Mouse (Mus musculus) heart, embryonic 12.5 days (tissue): ENCODE measurements around the gene Eml1. TPM values are rescaled to one million over a fixed set of nuclear protein-coding genes. Genes with fewer than 3 reads are reported as not detected.

Source experiments
- ATAC-seq: fragments of 200-750 bp; cut with Nextera tagmentation; 2 replicates; pipeline ENCODE4 v1.8.0; 2017; ENCODE audit warnings: moderate TSS enrichment, moderate library complexity; ENCODE audit not compliant: insufficient number of reproducible peaks, low FRiP score
- H3K27ac ChIP-seq: fragments of 300-500 bp; sonication (generic); 2 replicates; pipeline ENCODE4 v1.5.1; 2016; ENCODE audit warnings: mild to moderate bottlenecking, moderate library complexity; ENCODE audit not compliant: poor library complexity, severe bottlenecking
- H3K27me3 ChIP-seq: fragments of 300-500 bp; sonication (generic); replicated peaks from 2 replicates; pipeline ENCODE4 v1.6.1; 2016; ENCODE audit warnings: mild to moderate bottlenecking, moderate library complexity
- H3K36me3 ChIP-seq: fragments of 300-500 bp; sonication (generic); 2 replicates; pipeline ENCODE4 v1.6.1; 2016; ENCODE audit warnings: mild to moderate bottlenecking, moderate library complexity
- H3K4me1 ChIP-seq: fragments of 300-500 bp; sonication (generic); replicated peaks from 2 replicates; pipeline ENCODE4 v1.6.1; 2016; ENCODE audit warnings: mild to moderate bottlenecking
- H3K4me2 ChIP-seq: fragments of 300-500 bp; sonication (generic); 2 replicates; pipeline ENCODE4 v1.6.1; 2016; ENCODE audit warnings: mild to moderate bottlenecking, moderate library complexity
- H3K4me3 ChIP-seq: fragments of 300-500 bp; sonication (generic); 2 replicates; pipeline ENCODE4 v1.5.1; 2016; ENCODE audit warnings: mild to moderate bottlenecking
- H3K9ac ChIP-seq: fragments of 300-500 bp; sonication (generic); 2 replicates; pipeline ENCODE4 v1.6.1; 2016; ENCODE audit warnings: mild to moderate bottlenecking, moderate library complexity
- H3K9me3 ChIP-seq: fragments of 300-500 bp; sonication (generic); replicated peaks from 2 replicates; pipeline ENCODE4 v1.6.1; 2016; ENCODE audit warnings: mild to moderate bottlenecking, moderate library complexity
- WGBS: fragments of 180-500 bp; shearing (Covaris S2); methylation state at CpG from one replicate; pipeline ENCODE4 v1.1.7; 2016; 5-methylcytosine and 5-hydroxymethylcytosine counted together
- polyA plus RNA-seq: library from polyadenylated mRNA; unstranded; fragments of >200 nt; fragmentation: Nextera tagmentation; extraction: Ambion mirVana; gene quantifications from 2 replicates; pipeline ENCODE4 v1.2.1, GENCODE M21; 2016

Eml1 gene
- polyA plus RNA-seq, 1 experiment from 2014 or later = 49.5 TPM

- Histone ChIP-seq H3K4me1 (peaks cover 61% of the 10 kb centered on the region), H3K36me3 (no peaks in the 10 kb centered on the region), H3K4me2 (no peak overlapping the region), H3K4me3 (no peak overlapping the region), H3K9ac (no peak overlapping the region), H3K9me3 (no peaks in the 10 kb centered on the region), H3K27ac (peak overlapping the region; percentile 62; the same call in 1 of the 2 replicates), H3K27me3 (no peaks in the 10 kb centered on the region)
- 65% methylated on average over 9 of the region's 9 CpGs for WGBS
- ATAC-seq = no peak
These were observed 2.9 kb downstream of the Eml1 start for GRCm38 (mm10) chr12:108373611-108374010.

GRCm38 (mm10) chr12:108374689-108375088 is 3.9 kb downstream of the Eml1 start:
- no peak for ATAC-seq
- H3K4me2 ChIP-seq = no peak overlapping the region

GRCm38 (mm10) chr12:108378379-108379133 is 7.8 kb downstream of the Eml1 start:
- H3K4me1 ChIP-seq = peaks cover 16% of the 10 kb centered on the region
- H3K36me3 ChIP-seq = no peaks in the 10 kb centered on the region
- H3K4me3 ChIP-seq = no peak overlapping the region
- no peak overlapping the region for H3K4me2 ChIP-seq
- 81% methylated on average over 13 of the region's 13 CpGs for WGBS
- H3K27me3 ChIP-seq = no peaks in the 10 kb centered on the region; the same call in 1 of the 2 replicates
- H3K9ac ChIP-seq = no peak overlapping the region
- ATAC-seq = no peak
- H3K27ac ChIP-seq = no peak overlapping the region
- H3K9me3 ChIP-seq = no peaks in the 10 kb centered on the region

More at GRCm38 (mm10) chr12:108374689-108375088, 3.9 kb downstream of the Eml1 start:
- peaks cover 53% of the 10 kb centered on the region for H3K4me1 ChIP-seq
- H3K9ac ChIP-seq = no peak overlapping the region
- no peak overlapping the region for H3K27ac ChIP-seq
- 80% methylated on average over 8 of the region's 8 CpGs for WGBS
- H3K36me3 ChIP-seq = no peaks in the 10 kb centered on the region
- H3K9me3 ChIP-seq = no peaks in the 10 kb centered on the region
- H3K4me3 ChIP-seq = no peak overlapping the region
- no peaks in the 10 kb centered on the region for H3K27me3 ChIP-seq

GRCm38 (mm10) chr12:108386476-108387232 is 15.9 kb downstream of the Eml1 start:
- no peak for ATAC-seq
- no peak overlapping the region for H3K4me3 ChIP-seq
- 0 out of 2 replicates have a peak overlapping the region, but pooled peaks have one; percentile 5 for H3K9ac ChIP-seq
- H3K9me3 ChIP-seq = no peaks in the 10 kb centered on the region
- H3K4me2 ChIP-seq = no peak overlapping the region
- no peaks in the 10 kb centered on the region for H3K36me3 ChIP-seq
- peaks cover 18% of the 10 kb centered on the region for H3K4me1 ChIP-seq
- H3K27me3 ChIP-seq = no peaks in the 10 kb centered on the region; the same call in 1 of the 2 replicates
- WGBS = 48% methylated on average over 13 of the region's 13 CpGs
- no peak overlapping the region for H3K27ac ChIP-seq

GRCm38 (mm10) chr12:108389718-108390117 is 19.0 kb downstream of the Eml1 start:
- Histone ChIP-seq H3K4me3 (no peak overlapping the region), H3K27me3 (no peaks in the 10 kb centered on the region), H3K36me3 (no peaks in the 10 kb centered on the region), H3K9ac (no peak overlapping the region), H3K4me2 (no peak overlapping the region), H3K4me1 (peaks cover 40% of the 10 kb centered on the region), H3K27ac (no peak overlapping the region), H3K9me3 (no peaks in the 10 kb centered on the region)
- WGBS = 53% methylated on average over 3 of the region's 3 CpGs
- ATAC-seq = no peak

- H3K4me3 ChIP-seq = no peak overlapping the region
- no peak overlapping the region for H3K9ac ChIP-seq
- no peak for ATAC-seq
- H3K27ac ChIP-seq = no peak overlapping the region
- no peaks in the 10 kb centered on the region for H3K9me3 ChIP-seq
- peaks cover 26% of the 10 kb centered on the region for H3K4me1 ChIP-seq
- WGBS = 62% methylated on average over 12 of the region's 12 CpGs
- no peaks in the 10 kb centered on the region for H3K27me3 ChIP-seq
- H3K36me3 ChIP-seq = no peaks in the 10 kb centered on the region
- no peak overlapping the region for H3K4me2 ChIP-seq
These were observed 21.7 kb downstream of the Eml1 start for GRCm38 (mm10) chr12:108392254-108393044.

- H3K4me3 ChIP-seq = no peak overlapping the region
- H3K27me3 ChIP-seq = no peaks in the 10 kb centered on the region
- peaks cover 22% of the 10 kb centered on the region for H3K4me1 ChIP-seq
- WGBS = 71% methylated on average over 4 of the region's 4 CpGs
- H3K4me2 ChIP-seq = no peak overlapping the region
- ATAC-seq = no peak
- H3K9ac ChIP-seq = peak overlapping the region; percentile 54
- H3K27ac ChIP-seq = peak overlapping the region; percentile 68
- H3K9me3 ChIP-seq = no peaks in the 10 kb centered on the region
- no peaks in the 10 kb centered on the region for H3K36me3 ChIP-seq
These were observed 22.3 kb downstream of the Eml1 start for GRCm38 (mm10) chr12:108393082-108393481.

GRCm38 (mm10) chr12:108393637-108394036 is 22.9 kb downstream of the Eml1 start:
- Histone ChIP-seq H3K4me2 (no peak overlapping the region), H3K27ac (peak overlapping the region; percentile 68), H3K4me3 (no peak overlapping the region), H3K4me1 (peaks cover 22% of the 10 kb centered on the region), H3K27me3 (no peaks in the 10 kb centered on the region), H3K36me3 (no peaks in the 10 kb centered on the region), H3K9ac (peak overlapping the region; percentile 54), H3K9me3 (no peaks in the 10 kb centered on the region)
- peak; percentile 84 for ATAC-seq
- WGBS = 50% methylated on average over 4 of the region's 4 CpGs

GRCm38 (mm10) chr12:108394534-108395284 is 24.0 kb downstream of the Eml1 start:
- Histone ChIP-seq H3K9me3 (no peaks in the 10 kb centered on the region), H3K4me2 (no peak overlapping the region), H3K4me1 (peaks cover 22% of the 10 kb centered on the region), H3K27ac (no peak overlapping the region), H3K4me3 (no peak overlapping the region), H3K36me3 (no peaks in the 10 kb centered on the region), H3K27me3 (0 out of 2 replicates have a peak, but pooled peaks cover 3% of the 10 kb centered on the region), H3K9ac (no peak overlapping the region)
- 90% methylated on average over 17 of the region's 17 CpGs for WGBS
- no peak for ATAC-seq

- Histone ChIP-seq H3K4me3 (no peak overlapping the region), H3K27me3 (0 out of 2 replicates have a peak, but pooled peaks cover 3% of the 10 kb centered on the region), H3K9me3 (no peaks in the 10 kb centered on the region), H3K36me3 (no peaks in the 10 kb centered on the region), H3K4me1 (peaks cover 22% of the 10 kb centered on the region), H3K27ac (no peak overlapping the region), H3K9ac (no peak overlapping the region), H3K4me2 (no peak overlapping the region)
- no peak for ATAC-seq
- WGBS = 82% methylated on average over 6 of the region's 6 CpGs
These were observed 24.5 kb downstream of the Eml1 start for GRCm38 (mm10) chr12:108395285-108395660.
